Mouse (Mus musculus): Measurements from ENCODE around the gene Gm17416. TPM values are rescaled to one million over a fixed set of nuclear protein-coding genes. Genes with fewer than 3 reads are reported as not detected.

Gene Gm17416
- 0.83 TPM for polyA plus RNA-seq (2021)

- in situ Hi-C loops (cut with MboI; ENCODE audit: low pct_unique_long_range_greater_than_20kb) = no loop called here
- no peaks in the 10 kb centered on the region for H3K27me3 ChIP-seq
- no peak for TF ChIP-seq CTCF (IDR thresholded peaks at IDR 0.05)
- ChIA-PET CTCF (interaction anchor here (0.7 to 2.4 kb wide), 4 partner anchors 10 to 25 kb away, joined by 3 to 8 read pairs (median 6); no protein-coding TSS in a partner anchor), POLR2A (interaction anchor here (0.7 kb wide), 1 partner anchor 27 kb away, joined by 3 read pairs; no protein-coding TSS in a partner anchor)
- ATAC-seq (no peak), DNase-seq (ENCODE audit: low read depth, low spot score) (no peak)
Measured at GRCm38 (mm10) chr2:152569038-152569437, at the start of gene Gm17416. Gene Gm17416, plus strand, starts transcription at chr2:152569338.

DNA sequence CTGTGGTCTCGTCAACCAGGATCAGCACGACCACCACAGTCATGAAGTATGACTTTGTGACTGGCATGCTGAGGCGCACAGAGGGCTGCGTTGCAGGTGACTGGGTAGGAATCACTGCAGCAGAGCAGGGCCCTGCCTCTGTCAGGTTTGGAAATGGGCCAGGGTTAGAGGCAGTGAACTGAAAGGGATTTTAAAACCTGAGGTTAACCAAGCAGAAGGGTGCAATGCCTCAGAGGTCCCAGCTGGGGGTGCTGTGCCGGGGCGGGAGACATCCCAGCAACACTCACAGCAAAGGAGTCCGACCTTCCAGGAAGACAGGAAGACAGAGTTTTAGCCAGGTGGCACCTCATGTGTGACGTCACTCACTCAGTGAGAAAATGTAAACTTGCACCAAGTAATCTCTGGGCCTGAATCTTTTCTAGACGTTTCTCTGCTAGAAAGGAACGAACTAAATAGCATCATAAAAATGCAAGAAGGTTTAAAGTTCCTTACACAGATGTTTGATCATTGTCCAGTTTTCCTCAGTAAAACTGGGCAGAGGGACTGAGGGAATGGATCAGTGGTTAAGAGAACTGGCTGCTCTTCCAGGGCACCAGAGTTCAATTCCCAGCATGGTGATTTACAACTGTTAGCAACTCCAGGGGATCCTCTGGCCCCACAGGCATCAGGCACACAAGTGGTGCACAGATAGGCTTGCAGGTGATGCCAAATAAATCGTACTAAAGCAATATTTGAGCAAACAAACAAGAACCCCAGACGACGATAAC lies 29.0 kb upstream of the Gm17416 start, which contains the start of gene Defb29:
Gene Defb29 (minus strand): TSS at position 155 of the 767 bp plus-strand sequence.
- TF ChIP-seq CTCF (IDR thresholded peaks at IDR 0.05) = peak; percentile 59
- DNase-seq (ENCODE audit: low read depth, low spot score) (no peak), ATAC-seq (no peak)
- POLR2A ChIA-PET = no interaction called here
- no peaks in the 10 kb centered on the region for H3K27me3 ChIP-seq
- CTCF ChIA-PET = interaction anchor here (1.2 to 1.3 kb wide), 2 partner anchors 76 to 90 kb away, joined by 3 read pairs; no protein-coding TSS in a partner anchor
- in situ Hi-C loops (cut with MboI; ENCODE audit: low pct_unique_long_range_greater_than_20kb) = no loop called here

GRCm38 (mm10) chr2:152541979-152542378 lies 27.2 kb upstream of the Gm17416 start:
- TF ChIP-seq CTCF (IDR thresholded peaks at IDR 0.05) = no peak
- ChIA-PET CTCF (interaction anchor here (1.0 to 3.6 kb wide), 5 partner anchors 11 to 74 kb away, joined by 3 to 26 read pairs (median 4); no protein-coding TSS in a partner anchor), POLR2A (interaction anchor here (1.2 kb wide), 1 partner anchor 27 kb away, joined by 3 read pairs; no protein-coding TSS in a partner anchor)
- H3K27me3 ChIP-seq = no peaks in the 10 kb centered on the region
- in situ Hi-C loops (cut with MboI; ENCODE audit: low pct_unique_long_range_greater_than_20kb) = no loop called here
- DNase-seq (ENCODE audit: low read depth, low spot score) (no peak), ATAC-seq (no peak)

GRCm38 (mm10) chr2:152542897-152543296 lies 26.2 kb upstream of the Gm17416 start:
- DNase-seq (ENCODE audit: low read depth, low spot score) = no peak
- in situ Hi-C loops (cut with MboI; ENCODE audit: low pct_unique_long_range_greater_than_20kb) = no loop called here

GRCm38 (mm10) chr2:152543478-152543877 lies 25.7 kb upstream of the Gm17416 start:
- ChIA-PET POLR2A (no interaction called here), CTCF (interaction anchor here (1.1 to 3.6 kb wide), 10 partner anchors 10 to 101 kb away, joined by 3 to 26 read pairs (median 10); partner anchors contain the start of genes Defb28 and Gm17416)
- no peak for ATAC-seq
- no peaks in the 10 kb centered on the region for H3K27me3 ChIP-seq
- no peak for TF ChIP-seq CTCF (IDR thresholded peaks at IDR 0.05)
- in situ Hi-C loops (cut with MboI; ENCODE audit: low pct_unique_long_range_greater_than_20kb) = no loop called here
- DNase-seq (ENCODE audit: low read depth, low spot score) = no peak

More at GRCm38 (mm10) chr2:152542897-152543296, 26.2 kb upstream of the Gm17416 start:
- no peaks in the 10 kb centered on the region for H3K27me3 ChIP-seq
- no peak for ATAC-seq
- POLR2A ChIA-PET = interaction anchor here (0.6 to 1.2 kb wide), 2 partner anchors 26 to 177 kb away, joined by 3 to 4 read pairs; no protein-coding TSS in a partner anchor
- peak; percentile 39 for TF ChIP-seq CTCF (IDR thresholded peaks at IDR 0.05)
- CTCF ChIA-PET = interaction anchor here (1.1 to 3.6 kb wide), 8 partner anchors 10 to 94 kb away, joined by 3 to 26 read pairs (median 8); partner anchors contain the start of gene Defb28

- in situ Hi-C loops (cut with MboI; ENCODE audit: low pct_unique_long_range_greater_than_20kb) = loop anchor here (5.0 kb wide), 1 partner anchor 67 kb away; the partner anchor contains the start of gene Defb20
- CTCF ChIA-PET = interaction anchor here (0.7 to 3.6 kb wide), 19 partner anchors 9 to 102 kb away, joined by 3 to 26 read pairs (median 4); partner anchors contain the start of genes Defb23 and Gm17416
- ATAC-seq = peak; percentile 84
Measured at GRCm38 (mm10) chr2:152544691-152545090, 24.4 kb upstream of the Gm17416 start.

GRCm38 (mm10) chr2:152548124-152548523 lies 21.0 kb upstream of the Gm17416 start:
- no peak for ATAC-seq
- no peak for DNase-seq (ENCODE audit: low read depth, low spot score)
- CTCF ChIA-PET = interaction anchor here (0.7 to 1.6 kb wide), 2 partner anchors 14 to 73 kb away, joined by 3 read pairs; no protein-coding TSS in a partner anchor

More at GRCm38 (mm10) chr2:152544691-152545090, 24.4 kb upstream of the Gm17416 start:
- no peaks in the 10 kb centered on the region for H3K27me3 ChIP-seq
- peak; percentile 95 for TF ChIP-seq CTCF (IDR thresholded peaks at IDR 0.05)
- POLR2A ChIA-PET = no interaction called here
- peak; percentile 43 for DNase-seq (ENCODE audit: low read depth, low spot score)

GRCm38 (mm10) chr2:152553774-152554423 lies 15.2 kb upstream of the Gm17416 start:
- ChIA-PET POLR2A (interaction anchor here (0.6 kb wide), 1 partner anchor 22 kb away, joined by 4 read pairs; no protein-coding TSS in a partner anchor), CTCF (interaction anchor here (0.8 to 4.8 kb wide), 14 partner anchors 10 to 161 kb away, joined by 3 to 26 read pairs (median 4); partner anchors contain the start of gene Defb36)
- in situ Hi-C loops (cut with MboI; ENCODE audit: low pct_unique_long_range_greater_than_20kb) = no loop called here
- no peaks in the 10 kb centered on the region for H3K27me3 ChIP-seq
- DNase-seq (ENCODE audit: low read depth, low spot score) (no peak), ATAC-seq (peak; percentile 84)
- TF ChIP-seq CTCF (IDR thresholded peaks at IDR 0.05) = peak; percentile 94

More at GRCm38 (mm10) chr2:152548124-152548523, 21.0 kb upstream of the Gm17416 start:
- no peaks in the 10 kb centered on the region for H3K27me3 ChIP-seq
- in situ Hi-C loops (cut with MboI; ENCODE audit: low pct_unique_long_range_greater_than_20kb) = loop anchor here (5.0 kb wide), 1 partner anchor 71 kb away; the partner anchor contains the start of gene Defb20
- POLR2A ChIA-PET = no interaction called here
- TF ChIP-seq CTCF (IDR thresholded peaks at IDR 0.05) = no peak

DNA sequence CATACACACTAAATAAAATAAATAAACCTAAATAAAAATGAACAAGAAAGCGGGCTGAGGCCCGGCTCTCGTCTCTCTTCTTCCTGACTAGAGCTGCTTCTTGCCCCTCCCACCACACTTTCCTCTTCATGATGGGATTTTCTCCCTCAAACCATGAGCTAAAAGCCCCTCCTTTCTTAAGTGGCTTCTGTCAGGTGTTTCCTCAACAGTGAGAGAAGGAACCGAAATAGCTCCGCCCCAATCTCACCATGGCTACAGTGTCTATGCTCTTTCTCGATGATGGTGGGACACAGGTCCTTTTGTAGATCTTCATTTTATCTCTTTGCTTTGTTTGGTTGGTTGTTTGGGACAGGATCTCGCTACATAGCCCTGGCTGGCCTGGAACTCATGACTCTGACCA lies 12.5 kb upstream of the Gm17416 start:
- ATAC-seq = no peak
- TF ChIP-seq CTCF (IDR thresholded peaks at IDR 0.05) = no peak
- H3K27me3 ChIP-seq = no peaks in the 10 kb centered on the region
- DNase-seq (ENCODE audit: low read depth, low spot score) = no peak
- POLR2A ChIA-PET = interaction anchor here (0.7 kb wide), 1 partner anchor 1378 kb away, joined by 5 read pairs; no protein-coding TSS in a partner anchor
- CTCF ChIA-PET = interaction anchor here (1.4 to 1.5 kb wide), 3 partner anchors 11 to 30 kb away, joined by 3 read pairs; no protein-coding TSS in a partner anchor
- in situ Hi-C loops (cut with MboI; ENCODE audit: low pct_unique_long_range_greater_than_20kb) = no loop called here

- POLR2A ChIA-PET = no interaction called here
- in situ Hi-C loops (cut with MboI; ENCODE audit: low pct_unique_long_range_greater_than_20kb) = no loop called here
- DNase-seq (ENCODE audit: low read depth, low spot score) (no peak), ATAC-seq (no peak)
- CTCF ChIA-PET = interaction anchor here (2.2 to 2.3 kb wide), 2 partner anchors 11 to 26 kb away, joined by 6 to 8 read pairs; no protein-coding TSS in a partner anchor
- no peak for TF ChIP-seq CTCF (IDR thresholded peaks at IDR 0.05)
- H3K27me3 ChIP-seq = no peaks in the 10 kb centered on the region
Measured at GRCm38 (mm10) chr2:152569881-152570280, 743 bp downstream of the Gm17416 start.
